Mouse (Mus musculus) kidney, adult 2 months (tissue): ENCODE data around the gene Gpm6b. TPM values are rescaled to one million over a fixed set of nuclear protein-coding genes. Genes with fewer than 3 reads are reported as not detected.

Source experiments
- DNase-seq: peaks from one replicate; pipeline ENCODE4 v3.0.0; 2021
- H3K27ac ChIP-seq: fragments of 200-500 bp; 2 replicates; pipeline ENCODE4 v1.5.1; 2012; ENCODE audit warnings: low read depth, low read length, control low read depth, inconsistent platforms; ENCODE audit not compliant: insufficient read depth
- H3K27me3 ChIP-seq: fragments of 200-500 bp; replicated peaks from 2 replicates; pipeline ENCODE4 v1.6.1; 2012; ENCODE audit warnings: mild to moderate bottlenecking, moderate library complexity, low read length, inconsistent platforms; ENCODE audit not compliant: control insufficient read depth, insufficient read depth
- H3K36me3 ChIP-seq: fragments of 200-500 bp; 2 replicates; pipeline ENCODE4 v1.6.1; 2012; ENCODE audit warnings: mild to moderate bottlenecking, moderate library complexity, low read length, inconsistent platforms; ENCODE audit not compliant: control insufficient read depth, insufficient read depth
- H3K4me1 ChIP-seq: fragments of 200-500 bp; 2 replicates; pipeline ENCODE4 v1.6.1; 2011; ENCODE audit warnings: low read length; ENCODE audit not compliant: control insufficient read depth, insufficient read depth
- H3K4me3 ChIP-seq: fragments of 200-500 bp; 2 replicates; pipeline ENCODE4 v1.5.1; 2011; ENCODE audit warnings: mild to moderate bottlenecking, low read depth, low read length, control low read depth; ENCODE audit not compliant: insufficient read depth
- CTCF ChIP-seq: fragments of 200-500 bp; conservative IDR thresholded peaks from 2 replicates; pipeline ENCODE4 v1.5.1; 2011; ENCODE audit warnings: low read depth, mild to moderate bottlenecking, control low read depth, low read length, moderate library complexity, mixed read lengths; ENCODE audit not compliant: insufficient read depth, insufficient read length
- POLR2A ChIP-seq: fragments of 200-500 bp; IDR thresholded peaks from one replicate; pipeline ENCODE4 v1.6.1; 2011; ENCODE audit warnings: low read depth, low read length, control low read depth
- WGBS: fragments of 180-500 bp; shearing (Covaris S2); methylation state at CpG from one replicate; pipeline ENCODE4 v1.1.7; 2018; 5-methylcytosine and 5-hydroxymethylcytosine counted together
- polyA plus RNA-seq: library from polyadenylated mRNA; depleted of rRNA; stranded (reverse); fragments of >200 nt; gene quantifications from 2 replicates; pipeline ENCODE4 v1.2.3, GENCODE M21; 2012

Gpm6b gene
- polyA plus RNA-seq, 1 experiment: 6.5 TPM

DNA sequence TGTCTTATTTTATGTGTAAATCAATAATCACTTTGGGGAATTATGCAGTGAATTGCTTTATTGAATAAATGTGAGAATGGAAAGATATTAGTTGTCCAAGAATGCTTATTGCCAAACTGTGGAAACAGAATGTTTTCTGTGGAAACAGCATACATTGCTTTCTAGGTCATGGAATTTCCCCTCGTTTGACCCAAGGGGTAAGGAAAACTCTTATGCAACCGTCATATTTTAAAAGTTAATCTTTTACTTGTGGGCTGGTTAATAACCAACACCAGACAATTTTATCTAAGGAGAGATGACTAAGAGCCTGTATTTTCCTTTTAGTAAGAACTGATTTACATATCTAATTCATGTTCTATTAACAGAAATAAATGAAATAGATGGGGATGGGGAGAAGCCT is 64.1 kb downstream of the Gpm6b start:
- H3K27me3 ChIP-seq: no peaks in the 10 kb centered on the region
- WGBS: 28% methylated on average over 2 of the region's 2 CpGs
- H3K27ac ChIP-seq: no peak overlapping the region
- peak; percentile 69 for DNase-seq
- H3K4me1 ChIP-seq: no peaks in the 10 kb centered on the region
- no peak overlapping the region for H3K4me3 ChIP-seq
- TF ChIP-seq CTCF (no peak), POLR2A (no peak)
- H3K36me3 ChIP-seq: no peaks in the 10 kb centered on the region

- no peaks in the 10 kb centered on the region for H3K4me1 ChIP-seq
- TF ChIP-seq POLR2A: no peak
- TF ChIP-seq CTCF: no peak
- no peak overlapping the region for H3K4me3 ChIP-seq
- no peak overlapping the region for H3K27ac ChIP-seq
- 85% methylated on average over 2 of the region's 2 CpGs for WGBS
- no peak for DNase-seq
- no peaks in the 10 kb centered on the region for H3K27me3 ChIP-seq
- H3K36me3 ChIP-seq: no peaks in the 10 kb centered on the region
Measured at GRCm38 (mm10) chrX:166304355-166304754, 65.6 kb downstream of the Gpm6b start.

DNA sequence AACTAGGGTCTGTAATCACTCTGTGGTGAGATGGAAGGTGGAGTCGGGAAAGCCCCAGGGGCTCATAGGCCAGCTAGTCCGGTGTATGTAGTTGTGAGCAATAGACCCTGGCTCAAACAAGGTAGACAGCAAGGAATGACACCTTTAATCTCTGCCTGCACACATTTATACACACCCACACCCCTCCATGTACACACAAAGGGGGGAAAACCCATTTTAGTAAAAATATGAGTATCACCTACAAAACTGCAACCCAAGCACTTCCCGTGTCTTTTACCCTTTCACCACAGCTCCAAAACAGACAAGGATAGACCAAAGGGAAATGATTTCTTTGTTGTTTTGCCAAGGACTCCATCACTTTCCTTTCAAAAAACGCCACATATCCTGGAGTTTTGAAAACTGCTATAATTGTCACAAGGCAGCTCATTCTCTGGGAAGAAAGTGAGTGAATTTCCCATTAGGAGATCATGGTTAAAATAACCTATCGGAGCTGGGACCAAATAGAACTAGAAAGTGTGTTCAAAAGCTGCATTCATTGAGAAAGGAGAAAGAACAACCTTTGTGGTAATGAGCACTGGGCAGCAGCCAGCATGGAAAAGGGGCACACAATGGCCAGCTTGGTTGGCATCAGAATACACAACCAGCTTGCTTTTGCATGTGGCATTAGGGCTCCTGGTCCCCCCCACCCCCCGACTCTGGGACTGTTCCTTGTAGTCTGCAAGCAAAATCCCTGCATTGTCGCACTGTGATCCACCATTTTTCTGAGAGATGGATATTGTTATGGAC is 68.9 kb downstream of the Gpm6b start:
- Histone ChIP-seq H3K36me3 (no peaks in the 10 kb centered on the region), H3K27me3 (no peaks in the 10 kb centered on the region), H3K27ac (no peak overlapping the region), H3K4me1 (no peaks in the 10 kb centered on the region), H3K4me3 (no peak overlapping the region)
- no peak for DNase-seq
- WGBS: 84% methylated on average over 7 of the region's 7 CpGs
- TF ChIP-seq POLR2A (no peak), CTCF (no peak)

DNA sequence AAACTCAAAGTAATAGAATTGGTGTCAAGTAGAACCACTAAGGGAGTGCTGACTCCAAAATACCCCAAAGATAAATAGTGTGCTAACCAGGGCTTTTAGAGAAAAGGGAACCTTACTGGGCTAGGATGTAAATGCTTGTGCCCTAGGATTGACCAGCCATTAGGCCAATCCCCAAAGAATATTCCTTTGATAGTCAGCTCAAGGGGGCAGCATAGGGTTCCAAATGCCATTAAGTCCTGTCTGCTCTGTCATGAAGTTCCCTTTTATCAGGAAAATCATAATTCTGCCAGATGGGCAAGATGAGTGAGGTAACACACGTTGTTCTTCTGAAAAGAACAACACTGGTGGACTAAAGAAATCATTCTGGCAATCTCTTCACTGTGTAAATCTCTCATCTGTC is 70.1 kb downstream of the Gpm6b start:
- no peak overlapping the region for H3K27ac ChIP-seq
- TF ChIP-seq CTCF: no peak
- no peak for TF ChIP-seq POLR2A
- no peaks in the 10 kb centered on the region for H3K4me1 ChIP-seq
- H3K4me3 ChIP-seq: no peak overlapping the region
- no peaks in the 10 kb centered on the region for H3K27me3 ChIP-seq
- no peak for DNase-seq
- no peaks in the 10 kb centered on the region for H3K36me3 ChIP-seq
- WGBS: 29% methylated on average over 1 of the region's 1 CpGs

- Histone ChIP-seq H3K4me1 (no peaks in the 10 kb centered on the region), H3K27ac (no peak overlapping the region), H3K4me3 (no peak overlapping the region), H3K36me3 (no peaks in the 10 kb centered on the region), H3K27me3 (no peaks in the 10 kb centered on the region)
- TF ChIP-seq POLR2A (no peak), CTCF (no peak)
- DNase-seq: no peak
- WGBS: 65% methylated on average over 1 of the region's 1 CpGs
Measured at GRCm38 (mm10) chrX:166315251-166315650, 76.5 kb downstream of the Gpm6b start.

GRCm38 (mm10) chrX:166316552-166317375 is 78.1 kb downstream of the Gpm6b start:
- no peak for DNase-seq
- H3K4me3 ChIP-seq: no peak overlapping the region
- H3K36me3 ChIP-seq: no peaks in the 10 kb centered on the region
- no peaks in the 10 kb centered on the region for H3K4me1 ChIP-seq
- TF ChIP-seq CTCF (no peak), POLR2A (no peak)
- no peaks in the 10 kb centered on the region for H3K27me3 ChIP-seq
- H3K27ac ChIP-seq: no peak overlapping the region
- 55% methylated on average over 7 of the region's 7 CpGs for WGBS

DNA sequence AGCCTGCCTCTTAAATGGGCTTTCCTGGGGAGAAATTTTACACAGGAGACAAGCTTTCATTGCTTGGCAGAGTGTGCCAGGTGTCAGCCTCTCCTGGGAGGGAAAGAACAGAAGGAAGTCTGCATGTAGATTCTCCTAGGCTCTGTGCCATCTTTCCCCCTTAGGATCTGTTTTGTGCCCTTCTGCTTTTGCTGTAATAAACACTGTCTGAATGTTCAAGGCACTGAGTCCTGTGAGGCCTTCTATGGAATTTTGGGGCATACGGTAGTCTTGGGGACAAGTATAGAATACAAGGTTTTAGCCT is 78.6 kb downstream of the Gpm6b start:
- 100% methylated on average over 1 of the region's 1 CpGs for WGBS
- no peak for DNase-seq
- Histone ChIP-seq H3K4me3 (no peak overlapping the region), H3K36me3 (no peaks in the 10 kb centered on the region), H3K4me1 (no peaks in the 10 kb centered on the region), H3K27ac (no peak overlapping the region), H3K27me3 (no peaks in the 10 kb centered on the region)
- TF ChIP-seq CTCF (no peak), POLR2A (no peak)
